Mouse (Mus musculus): ENCODE results near the gene Gm49450. TPM values are rescaled to one million over a fixed set of nuclear protein-coding genes. Genes with fewer than 3 reads are reported as not detected.

Gm49450 gene
- 37.6 and 189 TPM in 2 replicates for polyA plus RNA-seq (2012; rRNA removed; ENCODE audit: low replicate concordance)

GRCm38 (mm10) chr15:98953401-98954356 lies at the start of gene Gm49450, which contains the start of gene Tuba1a:
TSS of gene Gm49450 (minus strand) at chr15:98953551.
TSS of gene Tuba1a (minus strand) at chr15:98953703.

GRCm38 (mm10) chr15:98934217-98934839 lies 19.0 kb downstream of the Gm49450 start, which contains the start of gene Tuba1b:
TSS of gene Tuba1b (minus strand) at chr15:98934565.

DNA sequence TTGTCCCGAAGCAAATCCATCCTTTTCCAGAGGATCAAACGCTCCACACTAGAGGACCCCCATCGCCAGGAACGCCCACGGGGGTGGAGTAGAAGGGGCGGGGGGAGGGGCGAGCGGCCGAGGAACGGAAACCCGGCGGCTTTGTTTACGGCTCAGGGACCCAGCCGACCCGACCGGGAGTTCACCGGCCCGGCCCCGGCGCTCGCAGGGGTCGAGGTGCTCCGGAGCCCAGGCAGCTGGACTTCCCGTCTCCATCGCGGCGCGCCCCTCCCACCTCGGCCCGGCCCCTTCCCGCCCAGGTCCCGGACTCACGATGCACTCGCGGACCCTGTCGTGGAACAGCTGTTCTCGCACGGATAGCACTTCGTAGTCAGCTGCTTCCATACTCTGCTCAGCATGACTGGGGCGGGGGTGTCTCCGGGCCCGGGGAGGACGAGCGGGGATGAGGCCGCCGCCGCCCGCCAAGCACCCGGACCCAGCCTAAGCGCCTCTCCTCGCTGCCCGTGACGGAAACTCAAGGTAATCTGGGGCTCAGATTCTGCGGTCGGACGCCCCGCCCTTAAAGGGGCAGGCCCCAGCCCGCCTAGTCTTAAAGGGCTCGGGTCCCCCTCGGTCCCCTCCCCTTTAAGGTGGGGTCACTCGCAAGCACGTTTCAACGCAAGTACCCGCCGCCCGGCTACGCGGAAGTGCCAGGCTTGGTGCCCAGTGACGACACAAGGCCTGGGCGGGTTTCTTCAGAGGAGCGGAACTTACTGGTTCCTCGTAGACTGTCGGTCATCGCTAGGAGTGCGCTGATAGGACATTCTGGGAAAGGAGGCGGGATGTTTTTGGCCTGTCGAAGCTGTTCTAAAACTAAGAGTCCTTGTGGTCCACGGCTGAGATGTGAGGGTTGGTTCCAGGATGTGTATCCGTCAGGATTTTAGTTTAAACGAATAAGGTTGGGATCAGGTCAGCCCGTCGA lies 35.5 kb downstream of the Gm49450 start, which contains the start of gene Lmbr1l:
Gene Lmbr1l (minus strand): TSS at position 694 of the 961 bp plus-strand sequence.

GRCm38 (mm10) chr15:98897928-98898800 lies 55.2 kb downstream of the Gm49450 start, which contains the start of gene Dhh:
TSS of gene Dhh (minus strand) at chr15:98898540.

GRCm38 (mm10) chr15:98893940-98894745 lies 59.2 kb downstream of the Gm49450 start, which contains the start of gene Rhebl1:
TSS of gene Rhebl1 (minus strand) at chr15:98894540.

Other genes with a start within 250 kb of the Gm49450 start
- gene Ccdc65, start 245.3 kb downstream of the Gm49450 start, polyA plus RNA-seq (2012; rRNA removed; ENCODE audit: low replicate concordance) = 0.09 and 1.4 TPM in 2 replicates
- gene Fkbp11, start 225.4 kb downstream of the Gm49450 start, polyA plus RNA-seq (2012; rRNA removed; ENCODE audit: low replicate concordance) = 8.5 and 30.4 TPM in 2 replicates
- 95.2 and 124 TPM in 2 replicates for gene Arf3, start 190.3 kb downstream of the Gm49450 start, polyA plus RNA-seq (2012; rRNA removed; ENCODE audit: low replicate concordance)
- 1.9 and 4.5 TPM in 2 replicates for gene Wnt10b, start 175.4 kb downstream of the Gm49450 start, polyA plus RNA-seq (2012; rRNA removed; ENCODE audit: low replicate concordance)
- gene Wnt1, start 163.7 kb downstream of the Gm49450 start, polyA plus RNA-seq (2012; rRNA removed; ENCODE audit: low replicate concordance) = 0.15 and 0.39 TPM in 2 replicates
- gene Ddn, start 144.1 kb downstream of the Gm49450 start, polyA plus RNA-seq (2012; rRNA removed; ENCODE audit: low replicate concordance) = 0.05 and 0.06 TPM in 2 replicates
- 84.2 and 92.4 TPM in 2 replicates for gene Prkag1, start 122.0 kb downstream of the Gm49450 start, polyA plus RNA-seq (2012; rRNA removed; ENCODE audit: low replicate concordance)
- 19.8 and 31.7 TPM in 2 replicates for gene Kmt2d, start 82.3 kb downstream of the Gm49450 start, polyA plus RNA-seq (2012; rRNA removed; ENCODE audit: low replicate concordance)
- 3.7 and 8.4 TPM in 2 replicates for gene Rhebl1, start 59.0 kb downstream of the Gm49450 start, polyA plus RNA-seq (2012; rRNA removed; ENCODE audit: low replicate concordance)
- 3.6 and 3.8 TPM in 2 replicates for gene Dhh, start 55.0 kb downstream of the Gm49450 start, polyA plus RNA-seq (2012; rRNA removed; ENCODE audit: low replicate concordance)
- gene Lmbr1l, start 35.3 kb downstream of the Gm49450 start, polyA plus RNA-seq (2012; rRNA removed; ENCODE audit: low replicate concordance) = 44.1 and 65.4 TPM in 2 replicates
- gene Tuba1b, start 19.0 kb downstream of the Gm49450 start, polyA plus RNA-seq (2012; rRNA removed; ENCODE audit: low replicate concordance) = 2,548 and 2,957 TPM in 2 replicates
- 958 and 2,123 TPM in 2 replicates for gene Tuba1a, start 152 bp upstream of the Gm49450 start, polyA plus RNA-seq (2012; rRNA removed; ENCODE audit: low replicate concordance)
- gene Tuba1c, start 76.3 kb upstream of the Gm49450 start, polyA plus RNA-seq (2012; rRNA removed; ENCODE audit: low replicate concordance) = 72.0 and 174 TPM in 2 replicates
- 0.59 and 0.60 TPM in 2 replicates for gene Prph, start 101.6 kb upstream of the Gm49450 start, polyA plus RNA-seq (2012; rRNA removed; ENCODE audit: low replicate concordance)
- 0.77 and 5.3 TPM in 2 replicates for gene Troap, start 121.0 kb upstream of the Gm49450 start, polyA plus RNA-seq (2012; rRNA removed; ENCODE audit: low replicate concordance)
- gene C1ql4, start 134.3 kb upstream of the Gm49450 start, polyA plus RNA-seq (2012; rRNA removed; ENCODE audit: low replicate concordance) = not detected in 2 replicates
- 0.36 and 0.43 TPM in 2 replicates for gene Dnajc22, start 139.6 kb upstream of the Gm49450 start, polyA plus RNA-seq (2012; rRNA removed; ENCODE audit: low replicate concordance)
- 11.6 and 20.1 TPM in 2 replicates for gene Spats2, start 172.4 kb upstream of the Gm49450 start, polyA plus RNA-seq (2012; rRNA removed; ENCODE audit: low replicate concordance)